Mouse (Mus musculus): ENCODE results near the gene Zbtb8a. TPM values are rescaled to one million over a fixed set of nuclear protein-coding genes. Genes with fewer than 3 reads are reported as not detected.
"Not testable (repeated sequence)": the region's sequence is repeated elsewhere in the genome, so short reads cannot be mapped to it uniquely, and the experiment has no call there.

Zbtb8a gene
- 8.5 and 9.2 TPM in 2 replicates for polyA plus RNA-seq (2012; rRNA removed)

DNA sequence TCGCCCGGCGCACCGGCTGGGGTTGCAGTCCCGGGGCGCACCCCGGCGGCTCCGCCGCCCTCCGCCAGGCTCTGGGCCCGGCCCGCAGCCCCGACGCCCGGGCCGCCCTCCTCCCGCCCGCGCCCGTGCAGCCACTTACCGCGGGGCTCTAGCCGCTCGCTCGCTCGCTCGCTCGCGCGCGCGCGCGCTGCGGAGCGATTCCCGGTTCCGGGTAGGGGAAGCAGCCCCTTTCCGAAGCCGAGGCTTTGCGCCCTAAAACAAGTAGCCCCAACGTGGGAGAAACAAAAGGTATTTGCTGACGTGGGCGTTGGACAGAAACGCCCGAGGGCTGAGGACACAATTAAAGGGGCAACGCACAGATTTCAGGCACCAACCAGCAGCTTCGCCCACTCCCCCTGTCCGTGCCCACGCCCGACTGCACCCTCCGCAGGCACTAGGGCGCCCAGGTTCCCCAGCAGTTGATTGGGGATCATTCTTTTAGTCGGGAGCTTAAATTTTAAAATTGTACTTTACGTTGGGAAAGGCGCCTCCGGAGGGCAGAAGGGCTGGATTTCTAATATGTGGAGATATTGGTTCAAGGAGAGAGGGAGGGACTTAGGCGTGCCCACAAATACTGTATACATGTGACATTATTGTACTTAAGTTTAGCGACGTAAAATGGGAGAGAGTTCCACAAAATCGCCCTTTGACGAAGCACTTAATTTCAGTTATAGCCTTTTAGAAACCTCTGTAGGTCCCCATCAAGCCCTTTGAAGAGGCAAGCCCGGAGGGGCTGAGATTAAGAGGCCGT is at the start of gene Zbtb8a:
Zbtb8a (minus strand) TSS at position 516 of the 790 bp plus-strand sequence.
- DNase-seq (ENCODE audit: extremely low spot score in 1 of 2, low spot score in 1 of 2) = peak in 1 of 2 experiments; percentile 24

- DNase-seq (ENCODE audit: extremely low spot score in 1 of 2, low spot score in 1 of 2) = no peak
Observed at GRCm38 (mm10) chr4:129418321-129418720, 40.4 kb upstream of the Zbtb8a start.

- no peak for DNase-seq (ENCODE audit: extremely low spot score in 1 of 2, low spot score in 1 of 2)
Observed at GRCm38 (mm10) chr4:129416478-129416877, 38.6 kb upstream of the Zbtb8a start.

DNA sequence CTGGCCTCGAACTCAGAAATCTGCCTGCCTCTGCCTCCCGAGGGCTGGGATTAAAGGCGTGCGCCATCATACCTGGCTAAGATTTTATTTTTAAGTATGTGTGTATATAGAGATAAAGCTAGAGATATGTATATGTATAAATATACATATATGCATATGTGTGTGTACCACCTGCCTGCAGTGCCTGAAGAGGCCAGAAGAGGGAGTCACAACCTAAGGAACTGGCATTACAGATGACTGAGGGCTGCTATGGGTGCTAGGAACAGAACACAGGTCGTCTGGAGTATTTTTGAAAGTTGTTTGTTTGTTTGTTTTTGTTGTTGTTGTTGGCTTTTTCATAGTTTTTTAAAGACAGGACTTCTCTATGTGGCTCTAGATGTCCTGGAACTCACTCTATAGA is 38.0 kb upstream of the Zbtb8a start:
- no peak for DNase-seq (ENCODE audit: extremely low spot score in 1 of 2, low spot score in 1 of 2)

- no peak for DNase-seq (ENCODE audit: extremely low spot score in 1 of 2, low spot score in 1 of 2)
Observed at GRCm38 (mm10) chr4:129410991-129411390, 33.1 kb upstream of the Zbtb8a start.

DNA sequence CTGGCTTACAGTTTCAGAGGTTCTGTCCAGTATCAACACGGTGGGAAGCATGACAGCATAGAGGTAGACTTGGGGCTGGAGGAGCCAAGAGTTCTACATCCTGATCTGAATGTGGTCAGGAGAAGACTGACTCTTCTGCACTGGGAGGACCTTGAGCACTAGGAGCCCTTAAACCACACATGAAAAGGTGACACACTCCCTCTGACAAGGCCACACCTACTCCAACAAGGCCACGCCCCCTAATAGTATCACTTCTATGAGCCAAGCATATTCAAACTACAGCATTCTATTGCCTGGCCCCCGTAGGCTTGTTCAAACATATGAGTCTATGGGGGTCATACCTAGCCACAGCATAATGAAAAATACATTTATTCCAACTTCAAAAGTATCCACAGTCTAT is 32.6 kb upstream of the Zbtb8a start:
- DNase-seq (ENCODE audit: extremely low spot score in 1 of 2, low spot score in 1 of 2) = not testable (repeated sequence)

DNA sequence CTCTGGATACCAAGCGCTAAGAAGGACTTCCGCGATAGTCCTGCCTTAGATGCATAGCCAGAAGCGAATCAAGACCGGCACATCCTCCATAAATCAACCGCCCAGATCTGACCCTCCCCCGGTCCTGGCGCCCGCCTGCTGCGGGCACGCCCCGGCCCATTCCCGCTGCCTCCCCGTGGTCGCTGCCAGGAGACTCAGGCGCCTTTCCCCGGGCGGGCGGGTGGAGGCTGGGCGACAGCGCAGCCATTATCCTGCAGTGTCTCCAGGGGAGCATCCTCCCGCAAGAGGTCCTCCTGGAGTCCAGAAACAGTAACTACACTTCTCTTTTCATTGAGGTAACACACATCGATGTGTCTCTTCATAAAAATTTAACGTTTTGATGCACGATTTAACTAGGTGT is 28.5 kb upstream of the Zbtb8a start:
- peak in 1 of 2 experiments; percentile 43 for DNase-seq (ENCODE audit: extremely low spot score in 1 of 2, low spot score in 1 of 2)

GRCm38 (mm10) chr4:129399813-129400212 is 21.9 kb upstream of the Zbtb8a start:
- DNase-seq (ENCODE audit: extremely low spot score in 1 of 2, low spot score in 1 of 2) = no peak

DNA sequence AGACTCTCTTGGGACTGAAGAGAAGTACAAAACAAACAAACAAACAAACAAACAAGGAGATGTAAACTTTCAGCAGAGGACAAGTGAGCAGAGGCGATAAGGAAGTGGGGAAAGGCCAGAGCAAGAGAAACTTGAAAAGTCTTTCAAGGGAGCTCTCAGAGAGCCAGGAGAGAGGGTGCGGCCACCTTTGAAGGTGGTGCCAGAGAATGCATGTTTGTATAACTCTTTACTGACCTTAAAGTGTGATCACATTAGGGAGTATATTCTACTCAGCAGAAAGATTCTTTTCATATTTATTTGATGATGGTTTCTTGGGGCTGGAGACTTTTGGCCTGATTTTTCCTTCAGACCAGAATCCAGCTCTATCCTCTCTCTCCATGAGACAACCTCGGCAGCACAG is 19.0 kb upstream of the Zbtb8a start:
- DNase-seq (ENCODE audit: extremely low spot score in 1 of 2, low spot score in 1 of 2) = no peak

DNA sequence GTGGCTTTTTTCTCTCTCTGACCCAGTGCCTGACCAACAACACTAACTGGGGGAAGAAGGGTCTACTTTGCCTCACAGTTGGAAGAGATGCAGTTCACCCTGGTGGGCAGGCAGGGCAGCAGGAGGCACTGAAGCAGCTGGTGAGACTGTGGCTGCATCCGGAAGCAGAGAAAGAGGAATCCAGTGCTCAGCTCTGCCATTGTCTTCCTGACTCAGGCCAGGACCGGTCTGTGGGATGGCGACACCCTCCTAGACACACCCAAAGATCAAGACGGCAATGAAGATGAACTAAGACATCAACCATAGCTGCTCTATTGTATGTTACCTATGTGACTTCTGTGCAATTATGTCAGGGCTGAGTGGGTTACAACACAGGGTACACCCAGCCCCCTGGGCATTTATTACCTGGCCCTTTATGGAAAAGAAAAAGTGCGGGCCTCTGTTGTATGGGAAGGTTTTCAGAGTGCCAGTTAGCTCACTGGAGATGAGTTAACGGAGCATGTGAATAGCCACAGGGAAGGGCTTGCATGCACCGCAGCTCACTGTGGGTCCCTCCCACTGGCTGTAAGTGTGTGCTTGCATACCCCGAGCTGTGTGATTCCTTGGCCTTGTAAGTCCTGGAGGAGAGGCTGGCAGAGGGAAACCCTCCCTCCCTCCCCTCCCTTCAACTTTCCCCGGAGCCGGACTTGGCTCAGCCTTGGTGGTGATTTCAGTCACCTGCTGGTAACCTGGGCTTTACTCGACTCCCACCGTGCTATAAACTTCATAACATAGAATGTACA is 16.4 kb upstream of the Zbtb8a start:
- DNase-seq (ENCODE audit: extremely low spot score in 1 of 2, low spot score in 1 of 2) = no peak

GRCm38 (mm10) chr4:129390936-129391557 is 13.1 kb upstream of the Zbtb8a start:
- no peak for DNase-seq (ENCODE audit: extremely low spot score in 1 of 2, low spot score in 1 of 2)

DNA sequence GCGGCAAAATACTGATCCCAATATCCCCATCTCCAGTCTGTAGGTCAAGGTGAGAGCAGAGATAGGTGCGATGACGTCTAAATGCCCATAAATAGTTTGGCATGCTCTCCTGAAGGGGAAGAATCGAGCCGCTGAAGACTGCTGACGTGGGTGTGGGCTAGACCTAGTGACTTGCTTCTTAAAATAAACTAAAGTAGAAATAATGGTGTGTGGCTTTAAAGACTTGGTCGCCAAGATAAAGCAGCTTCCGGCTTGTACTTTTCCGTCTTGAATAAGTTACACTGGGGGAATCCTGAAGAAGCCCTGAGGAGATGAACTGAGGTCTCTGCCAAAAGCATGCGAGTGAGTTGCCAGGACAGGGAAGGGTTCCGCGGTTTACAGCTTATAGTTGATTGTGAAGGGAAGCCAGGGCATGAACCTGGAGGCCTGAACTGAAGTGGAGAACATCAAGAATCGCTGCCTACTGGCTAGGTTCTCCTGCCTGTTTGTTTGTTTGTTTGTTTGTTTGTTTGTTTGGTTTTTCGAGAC is 12.4 kb upstream of the Zbtb8a start:
- DNase-seq (ENCODE audit: extremely low spot score in 1 of 2, low spot score in 1 of 2) = no peak

DNA sequence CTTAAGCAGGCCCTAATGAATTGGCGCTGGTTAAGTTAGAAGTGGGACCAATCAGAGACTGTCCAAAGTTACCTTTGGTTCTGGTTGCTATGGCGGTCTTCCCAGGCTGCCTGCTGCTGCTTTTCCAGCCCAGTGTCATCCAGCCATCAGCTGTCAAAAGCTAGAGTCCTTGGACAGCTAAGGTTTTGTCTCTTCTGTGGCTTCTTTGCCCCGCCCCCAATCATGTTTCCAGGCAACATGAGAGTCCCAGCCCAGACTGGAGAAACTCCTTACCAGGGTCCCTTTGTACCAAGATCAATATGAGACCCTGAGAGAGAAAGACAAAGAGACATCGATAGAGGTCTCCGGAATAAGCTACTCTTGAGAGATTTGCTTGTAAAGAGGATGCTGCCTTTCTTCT is 10.5 kb upstream of the Zbtb8a start:
- no peak for DNase-seq (ENCODE audit: extremely low spot score in 1 of 2, low spot score in 1 of 2)

GRCm38 (mm10) chr4:129386989-129387388 is 9.1 kb upstream of the Zbtb8a start:
- no peak for DNase-seq (ENCODE audit: extremely low spot score in 1 of 2, low spot score in 1 of 2)

- DNase-seq (ENCODE audit: extremely low spot score in 1 of 2, low spot score in 1 of 2) = no peak
Observed at GRCm38 (mm10) chr4:129386269-129386946, 8.5 kb upstream of the Zbtb8a start.

DNA sequence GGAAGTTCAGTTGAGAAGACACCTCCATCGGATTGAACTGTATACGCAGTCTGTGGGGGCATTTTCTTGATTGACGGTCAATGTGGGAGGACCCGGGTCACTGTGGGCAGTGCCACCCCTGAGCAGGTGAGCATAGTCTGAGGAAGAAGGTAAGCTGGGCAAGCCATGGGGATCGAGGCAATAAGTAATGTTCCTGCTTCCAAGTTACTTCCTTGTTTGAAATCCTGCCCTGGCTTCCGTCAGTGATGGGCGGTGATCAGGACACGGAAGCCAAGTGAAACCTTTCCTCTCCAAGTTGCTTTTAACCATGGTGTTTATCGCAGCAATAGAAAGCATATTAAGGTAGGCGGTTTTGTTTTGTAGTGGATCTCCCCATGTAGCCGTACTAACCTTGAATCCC is 7.8 kb upstream of the Zbtb8a start:
- no peak for DNase-seq (ENCODE audit: extremely low spot score in 1 of 2, low spot score in 1 of 2)

- DNase-seq (ENCODE audit: extremely low spot score in 1 of 2, low spot score in 1 of 2) = no peak
Observed at GRCm38 (mm10) chr4:129384440-129384839, 6.5 kb upstream of the Zbtb8a start.

GRCm38 (mm10) chr4:129383586-129383985 is 5.7 kb upstream of the Zbtb8a start:
- no peak for DNase-seq (ENCODE audit: extremely low spot score in 1 of 2, low spot score in 1 of 2)

DNA sequence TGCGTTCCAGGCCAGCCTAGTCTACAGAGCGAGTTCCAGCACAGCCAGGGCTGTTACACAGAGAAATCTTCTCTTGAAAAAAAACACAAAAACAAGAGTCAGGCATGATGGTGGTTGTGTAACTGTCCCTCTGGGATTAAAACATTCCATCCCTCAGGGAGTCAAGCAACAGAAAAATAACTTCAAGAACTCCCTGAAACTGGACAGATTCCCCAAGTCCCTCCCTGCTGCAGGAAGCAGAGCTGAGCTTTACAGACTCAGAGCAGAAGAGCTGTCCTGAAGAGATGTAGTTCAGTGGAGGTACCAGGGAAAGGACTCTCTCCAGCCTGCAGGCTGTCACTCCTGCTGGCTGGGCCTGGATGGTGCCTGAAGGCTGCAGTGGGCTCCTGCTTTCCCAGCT is 4.6 kb upstream of the Zbtb8a start:
- no peak for DNase-seq (ENCODE audit: extremely low spot score in 1 of 2, low spot score in 1 of 2)

DNA sequence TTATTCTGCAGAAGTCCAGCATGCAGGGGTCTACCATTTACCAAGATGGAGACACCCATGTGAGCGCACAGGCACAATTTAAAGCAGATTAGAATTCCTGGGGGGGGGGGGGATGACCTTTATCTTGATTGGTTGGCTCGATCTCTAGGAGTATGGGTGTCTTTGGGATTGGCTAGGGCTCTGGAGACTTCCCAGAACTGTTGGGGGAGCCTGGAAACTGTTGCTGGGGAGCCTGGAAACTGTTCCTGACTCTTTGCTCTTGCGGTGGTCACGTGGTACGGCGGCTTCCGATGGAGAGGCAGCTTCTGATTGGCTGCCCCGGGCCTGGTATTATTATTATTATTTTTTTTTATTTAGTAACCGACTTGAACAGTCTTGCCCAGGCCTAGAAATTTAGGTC is 4.1 kb upstream of the Zbtb8a start:
- no peak for DNase-seq (ENCODE audit: extremely low spot score in 1 of 2, low spot score in 1 of 2)

DNA sequence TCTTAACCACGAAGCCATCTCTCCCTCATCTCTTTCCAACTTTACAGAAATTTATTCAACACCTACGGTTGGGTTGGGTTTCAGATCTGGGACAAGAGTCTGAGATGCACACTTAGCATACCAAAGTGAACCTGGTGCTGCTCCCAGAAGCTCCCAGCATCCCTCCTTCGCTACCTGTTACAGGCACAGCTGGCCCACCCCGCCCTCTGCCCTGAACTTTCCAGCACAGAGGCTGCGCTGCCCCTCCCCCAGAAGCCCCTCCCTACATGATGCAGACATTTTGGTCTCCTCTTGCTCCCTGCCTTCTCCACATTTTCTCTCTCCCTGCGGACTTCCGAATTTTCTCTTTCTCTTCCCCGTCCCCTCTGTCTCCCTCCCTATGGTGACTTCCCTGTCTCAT is 3.2 kb upstream of the Zbtb8a start:
- peak in 1 of 2 experiments; percentile 30 for DNase-seq (ENCODE audit: extremely low spot score in 1 of 2, low spot score in 1 of 2)
